Mouse (Mus musculus) cerebellum, adult 8-10 months (tissue): ENCODE measurements around the gene Rasl11b.

Source experiments
- DNase-seq: peaks from one replicate; pipeline ENCODE4 v3.0.0; 2022

The Rasl11b gene

DNA sequence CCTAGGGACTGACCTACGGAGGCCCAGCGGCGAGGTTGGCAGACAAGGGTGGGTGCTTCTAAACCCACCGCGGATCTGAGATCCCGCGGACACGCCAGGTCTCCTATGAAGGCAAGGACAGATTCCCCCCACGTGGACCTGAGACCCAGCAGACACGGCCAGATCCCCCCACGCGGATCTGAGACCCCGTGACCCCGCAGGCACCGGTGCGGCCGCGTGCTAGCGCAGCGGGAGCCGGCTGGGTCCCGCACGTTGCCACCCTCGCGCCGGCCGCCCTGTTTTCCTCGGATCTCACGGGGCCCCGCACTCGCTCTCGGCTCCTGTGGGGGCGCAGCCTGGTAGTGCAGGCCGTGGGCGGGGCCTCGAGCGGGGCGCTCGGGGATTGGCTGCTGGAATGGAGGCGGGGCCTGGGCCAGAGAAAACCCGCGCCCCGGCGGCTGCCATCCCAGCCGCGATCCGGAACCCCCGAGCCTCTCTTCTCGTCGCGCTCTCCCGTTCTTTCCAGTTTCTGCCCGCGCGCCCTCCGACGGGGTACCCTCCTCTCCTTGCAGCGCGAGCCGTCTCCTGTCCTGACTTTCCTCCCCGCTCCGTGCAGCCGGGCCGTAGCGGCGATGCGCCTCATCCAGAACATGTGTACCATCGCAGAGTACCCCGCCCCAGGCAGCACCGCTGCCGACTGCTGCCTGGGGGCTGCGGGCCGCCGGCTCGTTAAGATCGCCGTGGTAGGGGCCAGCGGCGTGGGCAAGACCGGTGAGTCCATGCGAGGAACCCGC lies at the start of gene Rasl11b:
Gene Rasl11b, plus strand, starts transcription at position 446 of the 773 bp plus-strand sequence.
- DNase-seq = peak; percentile 93

GRCm38 (mm10) chr5:74147631-74148030 lies 47.5 kb upstream of the Rasl11b start:
- no peak for DNase-seq

DNA sequence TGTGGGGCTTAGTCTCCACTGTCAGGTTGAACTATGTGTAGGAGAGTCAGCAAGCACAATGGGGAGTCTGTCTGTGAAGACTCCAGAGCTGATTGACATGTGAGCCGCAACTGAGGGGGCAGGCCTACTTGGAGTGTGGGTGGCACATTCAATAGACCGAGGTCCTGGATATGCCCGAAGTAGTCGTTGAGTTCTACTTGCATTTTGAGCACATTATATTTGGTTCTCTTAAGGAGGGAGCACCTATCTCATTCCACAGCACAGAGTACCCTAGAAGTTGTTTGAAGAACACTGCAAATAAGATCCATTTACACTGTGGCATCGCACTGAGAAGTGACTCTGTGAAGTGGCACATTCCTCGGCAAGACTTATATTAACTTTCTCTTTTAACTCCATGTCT lies 45.1 kb upstream of the Rasl11b start:
- no peak for DNase-seq

DNA sequence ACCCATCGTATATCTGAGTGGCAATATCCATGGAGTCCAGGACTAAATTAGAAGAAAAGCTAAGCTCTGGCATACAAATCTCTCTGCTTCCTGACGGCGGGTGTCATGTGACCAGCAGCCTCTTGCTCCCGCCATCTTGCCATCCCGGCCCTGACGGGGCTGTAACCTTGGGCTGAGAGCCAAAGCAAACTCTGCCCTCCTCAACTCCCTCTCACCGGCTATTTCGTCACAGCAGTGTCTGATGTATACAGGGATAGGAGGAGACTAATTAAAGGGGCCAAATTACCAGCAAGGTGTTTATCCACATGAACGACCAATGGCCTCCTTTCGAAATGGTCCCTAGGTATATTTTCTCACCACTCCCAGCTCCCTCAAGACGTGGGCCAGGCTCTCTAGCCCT lies 43.3 kb upstream of the Rasl11b start:
- DNase-seq = no peak

- DNase-seq = no peak
Measured at GRCm38 (mm10) chr5:74155860-74156351, 39.2 kb upstream of the Rasl11b start.

DNA sequence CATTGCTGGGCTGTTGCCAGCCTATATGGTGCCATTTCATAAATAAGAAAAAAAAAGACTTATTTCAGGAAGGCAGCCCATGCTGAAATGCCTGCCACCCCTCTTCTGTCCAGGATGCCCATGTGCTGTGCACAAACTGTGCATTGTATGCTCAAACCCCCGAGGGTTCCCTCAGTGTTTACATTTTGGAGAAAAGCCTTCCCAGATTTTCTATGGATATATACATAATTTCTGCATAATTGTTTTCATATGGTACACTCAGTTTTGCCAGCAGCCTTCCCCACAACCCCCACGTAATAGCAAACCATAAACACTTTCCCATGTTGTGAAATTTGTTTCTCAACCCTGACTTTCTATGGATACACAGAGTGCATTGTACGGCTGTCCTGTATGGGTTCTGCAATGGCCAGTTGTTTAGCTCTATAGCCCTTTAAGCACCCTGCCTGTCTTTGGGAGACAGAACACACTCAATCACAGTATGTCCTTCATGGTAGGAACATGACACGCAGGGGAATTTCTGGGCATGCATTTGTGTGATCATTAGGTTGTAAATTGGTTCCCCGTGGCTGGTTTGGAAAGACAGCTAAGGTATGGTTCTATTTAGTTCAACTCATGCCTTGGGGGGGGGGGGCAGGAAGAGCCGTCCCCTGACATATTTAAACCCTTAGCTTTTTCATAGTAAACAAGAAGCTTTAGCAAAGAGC lies 36.0 kb upstream of the Rasl11b start:
- DNase-seq = no peak

GRCm38 (mm10) chr5:74159906-74160305 lies 35.2 kb upstream of the Rasl11b start:
- no peak for DNase-seq

GRCm38 (mm10) chr5:74160349-74160748 lies 34.7 kb upstream of the Rasl11b start:
- DNase-seq = no peak

DNA sequence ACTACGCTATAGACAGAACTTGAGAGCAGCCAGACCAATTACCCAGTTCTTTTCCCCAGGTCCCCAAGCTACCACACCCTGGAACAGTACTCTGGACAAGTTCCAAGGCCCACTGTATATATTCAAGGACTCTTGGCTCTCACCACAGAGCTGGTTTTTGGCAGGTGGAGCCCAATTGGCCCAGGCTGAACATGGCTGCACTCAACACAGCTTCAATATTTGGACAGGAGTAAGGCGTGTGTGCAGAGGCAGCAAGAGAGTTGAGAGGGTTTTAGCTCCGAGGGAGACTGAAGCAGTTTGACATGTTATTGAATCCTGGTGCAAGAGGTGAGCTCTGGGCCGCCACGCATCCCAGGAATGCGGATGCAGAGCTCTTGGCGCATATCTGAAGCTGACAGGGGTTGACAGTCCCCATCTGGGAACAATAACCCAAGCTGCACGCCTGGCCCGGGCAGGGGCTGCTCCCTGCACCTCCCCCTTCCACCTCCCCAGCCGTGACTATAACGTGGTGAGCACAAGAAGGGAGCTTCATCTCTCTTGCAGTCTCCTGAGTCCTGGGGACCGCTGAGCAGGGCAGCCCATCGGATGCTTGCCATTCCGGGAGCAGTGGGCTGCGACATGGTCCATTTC lies 33.7 kb upstream of the Rasl11b start:
- peak; percentile 8 for DNase-seq

DNA sequence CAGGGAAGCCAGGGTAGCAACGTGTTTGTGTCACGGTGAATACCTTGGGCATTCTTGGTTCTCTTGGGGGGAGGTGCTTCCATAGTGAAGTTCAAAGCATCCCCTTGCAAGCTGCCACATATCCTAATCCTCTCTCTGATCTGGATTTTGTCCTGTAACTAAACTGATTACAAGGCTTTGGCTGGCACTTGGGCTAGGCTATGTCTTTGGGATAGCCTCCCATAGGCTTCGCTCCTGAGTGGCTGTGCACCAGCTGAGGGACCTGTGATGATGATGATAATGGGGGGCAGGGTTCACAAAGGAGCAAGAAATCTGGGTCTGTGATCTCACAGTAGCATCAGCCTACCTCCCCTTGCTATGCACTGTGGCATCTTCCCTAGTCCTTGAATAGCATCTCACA lies 33.1 kb upstream of the Rasl11b start:
- no peak for DNase-seq

DNA sequence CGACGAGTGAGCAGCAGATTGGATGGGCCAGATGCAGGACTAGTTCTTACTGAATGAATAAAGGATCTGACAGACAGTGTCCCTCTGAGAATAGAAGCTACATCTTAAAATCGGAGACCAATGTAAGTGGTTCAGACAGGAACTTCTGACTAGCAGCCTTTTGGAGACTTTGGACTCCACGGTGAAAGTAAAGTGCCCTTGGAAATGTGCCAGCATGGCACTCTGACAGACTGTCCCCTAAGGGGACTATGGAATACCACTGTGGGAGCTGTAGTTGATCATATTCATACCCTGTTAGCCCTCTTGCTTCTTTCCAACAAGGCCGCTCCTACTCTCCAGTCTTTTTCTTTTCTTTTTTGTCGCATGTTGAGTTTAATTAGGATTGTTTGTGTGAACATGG lies 31.9 kb upstream of the Rasl11b start:
- DNase-seq = no peak

- DNase-seq = no peak
Measured at GRCm38 (mm10) chr5:74164547-74164946, 30.5 kb upstream of the Rasl11b start.

DNA sequence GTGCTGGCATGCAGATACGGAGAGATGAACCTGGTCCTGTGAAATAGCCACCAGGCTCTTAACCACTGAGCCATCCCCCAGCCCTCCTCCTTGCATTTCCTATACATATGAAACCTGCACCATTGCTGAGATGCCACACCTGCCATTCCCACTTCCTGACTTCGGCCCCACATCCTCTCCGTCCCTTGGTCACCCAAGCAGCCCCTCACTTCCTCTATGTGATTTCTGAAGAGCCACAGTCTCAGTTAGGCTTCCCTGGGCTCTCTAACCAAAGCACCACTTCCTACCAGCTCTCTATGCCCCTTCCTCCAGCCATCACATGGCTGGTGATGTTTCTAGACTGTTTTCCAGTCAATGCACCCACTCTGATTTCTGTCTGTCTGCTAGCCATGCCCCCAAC lies 28.4 kb upstream of the Rasl11b start:
- DNase-seq = no peak

DNA sequence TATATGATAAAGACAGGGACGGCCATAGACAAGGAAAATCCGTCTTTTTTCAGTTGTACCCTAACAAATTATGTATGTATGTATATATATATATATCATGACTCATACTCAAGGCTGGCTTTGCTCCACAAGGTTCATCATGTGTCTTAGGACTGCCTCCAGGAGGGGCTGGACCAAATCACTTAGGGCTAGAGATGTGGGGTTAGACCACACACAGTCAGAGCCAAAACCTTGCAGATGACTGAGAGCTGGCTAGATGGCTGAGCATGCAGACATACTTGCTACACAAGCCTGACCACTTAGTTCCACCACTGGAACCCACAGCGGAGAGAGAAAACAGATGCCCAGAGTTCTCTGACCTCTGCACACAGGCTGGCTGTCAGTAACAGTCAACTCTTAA lies 27.0 kb upstream of the Rasl11b start:
- no peak for DNase-seq

DNA sequence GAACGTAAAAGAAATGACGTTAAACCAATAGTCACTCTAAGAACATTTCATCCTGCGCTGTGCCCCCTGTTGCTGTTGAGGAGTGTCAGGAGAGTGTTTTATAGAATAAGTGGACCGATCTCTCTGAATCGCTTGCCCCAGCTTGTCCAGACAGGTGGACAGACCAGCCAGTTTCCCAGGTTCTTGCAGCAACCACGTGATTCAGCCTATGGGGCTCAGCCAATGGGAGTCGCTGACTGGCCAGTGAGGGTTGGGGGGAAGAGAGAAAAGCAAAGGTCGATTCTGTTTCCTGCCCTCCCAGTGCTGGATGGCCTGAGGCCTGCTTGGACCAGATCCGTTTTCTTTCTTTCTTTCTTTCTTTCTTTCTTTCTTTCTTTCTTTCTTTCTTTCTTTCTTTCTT lies 23.3 kb upstream of the Rasl11b start:
- DNase-seq = no peak

GRCm38 (mm10) chr5:74172208-74172607 lies 22.9 kb upstream of the Rasl11b start:
- DNase-seq = no peak

DNA sequence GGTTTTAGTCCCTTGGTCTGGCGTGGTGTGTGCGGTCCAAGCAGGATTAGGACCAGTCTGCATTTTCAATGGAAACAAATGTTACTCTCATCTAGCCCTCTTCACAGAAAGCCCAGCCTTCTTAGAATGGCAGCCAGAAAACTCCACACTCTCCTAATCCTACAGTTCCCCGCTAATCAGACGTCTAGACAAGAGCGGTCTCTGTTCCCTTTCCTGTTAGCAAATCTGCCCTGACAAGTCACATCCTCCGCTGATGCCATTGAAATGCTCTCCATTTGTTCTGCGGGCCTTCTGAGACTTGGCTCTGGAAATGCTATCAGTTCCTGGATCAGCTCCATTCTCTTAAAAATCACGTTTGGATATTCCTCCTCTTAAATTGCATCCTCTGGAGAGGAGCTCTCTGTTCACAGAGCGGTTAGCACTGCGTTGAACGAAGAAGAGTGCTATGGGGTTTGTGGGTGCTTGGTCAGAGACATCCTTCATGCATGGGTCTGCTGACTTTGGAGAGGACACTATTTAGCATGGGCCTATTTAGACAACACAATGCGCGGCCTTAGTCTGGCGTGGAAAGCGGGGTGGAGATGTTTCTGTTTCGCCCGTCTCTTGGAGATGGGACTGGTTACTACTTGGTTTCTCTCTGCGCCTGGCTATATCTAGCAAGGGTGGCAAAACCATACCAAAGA lies 21.8 kb upstream of the Rasl11b start:
- DNase-seq = no peak

- DNase-seq = no peak
Measured at GRCm38 (mm10) chr5:74175526-74176270, 19.4 kb upstream of the Rasl11b start.

GRCm38 (mm10) chr5:74180216-74180615 lies 14.9 kb upstream of the Rasl11b start:
- DNase-seq = no peak

GRCm38 (mm10) chr5:74183118-74183517 lies 12.0 kb upstream of the Rasl11b start:
- no peak for DNase-seq

- no peak for DNase-seq
Measured at GRCm38 (mm10) chr5:74184607-74185006, 10.5 kb upstream of the Rasl11b start.

- DNase-seq = no peak
Measured at GRCm38 (mm10) chr5:74188076-74188475, 7.0 kb upstream of the Rasl11b start.

- no peak for DNase-seq
Measured at GRCm38 (mm10) chr5:74188886-74189285, 6.2 kb upstream of the Rasl11b start.
